Mouse (Mus musculus) cerebellum, adult 2 months (tissue): Measurements from ENCODE around the gene Marcks. TPM values are rescaled to one million over a fixed set of nuclear protein-coding genes. Genes with fewer than 3 reads are reported as not detected.

Experiments
- DNase-seq, 2 experiments: peaks; one replicate each; pipeline ENCODE4 v3.0.0; 2021
- H3K27ac ChIP-seq: fragments of 200-500 bp; 2 replicates; pipeline ENCODE4 v1.5.1; 2012; ENCODE audit warnings: low read length, control low read depth, inconsistent platforms; ENCODE audit not compliant: insufficient read depth
- H3K27me3 ChIP-seq: fragments of 200-500 bp; 2 replicates; pipeline ENCODE4 v1.6.1; 2012; ENCODE audit warnings: inconsistent platforms, mild to moderate bottlenecking, low read length, moderate library complexity; ENCODE audit not compliant: control insufficient read depth, insufficient read depth
- H3K4me1 ChIP-seq: fragments of 200-500 bp; 2 replicates; pipeline ENCODE4 v1.6.1; 2011; ENCODE audit warnings: low read length; ENCODE audit not compliant: control insufficient read depth, insufficient read depth
- H3K4me3 ChIP-seq: fragments of 200-500 bp; replicated peaks from 2 replicates; pipeline ENCODE3; 2011; ENCODE audit warnings: mild to moderate bottlenecking, low read depth, low read length, control low read depth; ENCODE audit not compliant: insufficient read depth
- CTCF ChIP-seq: fragments of 200-500 bp; IDR thresholded peaks from 2 replicates; pipeline ENCODE4 v1.5.1; 2011; ENCODE audit warnings: low read depth, mild to moderate bottlenecking, control low read depth, low read length, moderate library complexity, borderline replicate concordance; ENCODE audit not compliant: insufficient read depth
- POLR2A ChIP-seq: fragments of 200-500 bp; IDR thresholded peaks from 2 replicates; pipeline ENCODE4 v1.6.1; 2011; ENCODE audit warnings: low read length, control low read depth, borderline replicate concordance; ENCODE audit not compliant: insufficient read depth
- WGBS: fragments of 180-500 bp; shearing (Covaris S2); methylation state at CpG from one replicate; pipeline ENCODE4 v1.1.7; 2018; 5-methylcytosine and 5-hydroxymethylcytosine counted together
- polyA plus RNA-seq: library from polyadenylated mRNA; depleted of rRNA; stranded (reverse); fragments of >200 nt; gene quantifications from 2 replicates; pipeline ENCODE4 v1.2.3, GENCODE M21; 2012

Gene Marcks
- polyA plus RNA-seq, 1 experiment, result 51.9 TPM

- no peaks in the 10 kb centered on the region; the same call in 1 of the 2 replicates for H3K4me1 ChIP-seq
- H3K27me3 ChIP-seq, result no peaks in the 10 kb centered on the region
- no peak overlapping the region for H3K27ac ChIP-seq
- no peak overlapping the region for H3K4me3 ChIP-seq
- no peak for TF ChIP-seq POLR2A
- no peak for TF ChIP-seq CTCF
- DNase-seq, result no peak
- 60% methylated on average over 4 of the region's 4 CpGs for WGBS
Observed at GRCm38 (mm10) chr10:37133876-37134708, 4.6 kb downstream of the Marcks start.

DNA sequence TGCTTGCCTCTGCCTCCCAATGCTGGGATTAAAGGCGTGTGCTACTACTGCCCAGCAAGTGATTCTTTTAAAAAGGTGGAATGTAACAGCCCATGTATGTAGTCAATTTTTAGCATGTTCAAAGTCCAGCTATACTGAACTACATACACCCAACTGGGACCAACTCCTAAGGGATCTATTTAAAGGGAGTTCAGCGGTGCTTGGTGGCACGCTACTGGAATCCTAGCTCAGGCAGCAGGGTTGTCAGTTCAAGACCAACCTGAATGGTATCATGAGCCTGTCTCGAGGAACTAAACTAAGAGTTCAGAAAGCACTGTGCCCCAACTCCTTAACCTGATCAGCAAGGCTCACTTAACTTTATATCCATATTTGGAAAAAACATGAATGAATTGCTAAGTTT is 6.0 kb downstream of the Marcks start:
- no peaks in the 10 kb centered on the region for H3K27me3 ChIP-seq
- H3K4me3 ChIP-seq, result no peak overlapping the region
- no peak overlapping the region for H3K27ac ChIP-seq
- 95% methylated on average over 4 of the region's 4 CpGs for WGBS
- no peaks in the 10 kb centered on the region; the same call in 1 of the 2 replicates for H3K4me1 ChIP-seq
- DNase-seq, result no peak
- no peak for TF ChIP-seq CTCF
- no peak for TF ChIP-seq POLR2A

- no peak overlapping the region for H3K27ac ChIP-seq
- no peaks in the 10 kb centered on the region for H3K27me3 ChIP-seq
- H3K4me1 ChIP-seq, result no peaks in the 10 kb centered on the region; the same call in 1 of the 2 replicates
- DNase-seq, result no peak
- 94% methylated on average over 3 of the region's 3 CpGs for WGBS
- H3K4me3 ChIP-seq, result no peak overlapping the region
- TF ChIP-seq CTCF (no peak), POLR2A (no peak)
Observed at GRCm38 (mm10) chr10:37129652-37130051, 9.1 kb downstream of the Marcks start.

GRCm38 (mm10) chr10:37115329-37115728 is 23.4 kb downstream of the Marcks start:
- Histone ChIP-seq H3K27me3 (no peaks in the 10 kb centered on the region), H3K4me3 (no peak overlapping the region), H3K4me1 (no peaks in the 10 kb centered on the region), H3K27ac (no peak overlapping the region)
- 65% methylated on average over 2 of the region's 2 CpGs for WGBS
- no peak for DNase-seq
- no peak for TF ChIP-seq POLR2A
- no peak for TF ChIP-seq CTCF

DNA sequence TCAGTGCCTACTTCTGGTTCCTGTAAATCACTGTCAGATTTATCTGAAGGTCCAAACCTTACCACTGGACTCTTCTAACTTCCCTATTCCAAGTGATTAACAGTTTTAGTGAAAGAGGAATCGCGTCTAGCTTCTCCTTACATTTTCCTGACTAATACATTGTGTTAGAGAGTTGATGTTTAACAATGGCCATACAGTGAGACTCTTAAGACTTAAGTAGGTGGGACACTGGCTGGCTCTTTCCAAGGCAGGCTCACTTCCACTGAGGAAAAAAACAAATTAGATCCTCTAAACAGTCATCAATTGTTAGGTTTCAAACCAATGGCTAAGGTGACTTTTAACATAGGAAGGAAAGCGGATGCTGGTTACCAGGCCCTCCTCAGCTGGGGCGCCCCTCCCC is 25.9 kb downstream of the Marcks start:
- no peak for TF ChIP-seq POLR2A
- Histone ChIP-seq H3K27me3 (no peaks in the 10 kb centered on the region), H3K27ac (no peak overlapping the region), H3K4me3 (no peak overlapping the region), H3K4me1 (no peaks in the 10 kb centered on the region)
- 94% methylated on average over 4 of the region's 4 CpGs for WGBS
- no peak for DNase-seq

GRCm38 (mm10) chr10:37112362-37112761 is 26.4 kb downstream of the Marcks start:
- Histone ChIP-seq H3K4me3 (no peak overlapping the region), H3K27me3 (no peaks in the 10 kb centered on the region), H3K4me1 (no peaks in the 10 kb centered on the region), H3K27ac (no peak overlapping the region)
- DNase-seq, result no peak
- 93% methylated on average over 3 of the region's 3 CpGs for WGBS
- TF ChIP-seq CTCF (no peak), POLR2A (no peak)

DNA sequence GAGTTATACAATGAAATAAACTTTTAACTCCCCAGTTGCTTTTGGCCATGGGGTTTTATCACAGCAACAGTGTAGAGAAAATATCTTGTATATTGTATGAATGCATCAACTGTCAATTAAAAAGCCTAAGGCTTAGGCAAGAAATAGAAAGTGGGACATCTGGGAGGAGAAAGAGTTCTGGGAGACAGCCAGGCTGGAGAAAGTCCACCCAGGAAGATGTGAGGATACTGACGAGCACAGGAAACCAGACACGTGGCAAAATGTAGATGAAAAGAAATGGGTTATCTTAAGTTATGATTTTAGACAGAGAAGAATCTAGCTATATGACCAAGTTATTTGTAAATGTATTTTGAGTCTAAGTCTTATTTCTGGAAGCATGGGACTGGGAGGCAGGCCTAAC is 27.3 kb downstream of the Marcks start:
- H3K27ac ChIP-seq, result no peak overlapping the region
- H3K27me3 ChIP-seq, result no peaks in the 10 kb centered on the region
- TF ChIP-seq CTCF (no peak), POLR2A (no peak)
- WGBS, result 31% methylated on average over 2 of the region's 2 CpGs
- no peak for DNase-seq
- H3K4me3 ChIP-seq, result no peak overlapping the region
- H3K4me1 ChIP-seq, result no peaks in the 10 kb centered on the region

DNA sequence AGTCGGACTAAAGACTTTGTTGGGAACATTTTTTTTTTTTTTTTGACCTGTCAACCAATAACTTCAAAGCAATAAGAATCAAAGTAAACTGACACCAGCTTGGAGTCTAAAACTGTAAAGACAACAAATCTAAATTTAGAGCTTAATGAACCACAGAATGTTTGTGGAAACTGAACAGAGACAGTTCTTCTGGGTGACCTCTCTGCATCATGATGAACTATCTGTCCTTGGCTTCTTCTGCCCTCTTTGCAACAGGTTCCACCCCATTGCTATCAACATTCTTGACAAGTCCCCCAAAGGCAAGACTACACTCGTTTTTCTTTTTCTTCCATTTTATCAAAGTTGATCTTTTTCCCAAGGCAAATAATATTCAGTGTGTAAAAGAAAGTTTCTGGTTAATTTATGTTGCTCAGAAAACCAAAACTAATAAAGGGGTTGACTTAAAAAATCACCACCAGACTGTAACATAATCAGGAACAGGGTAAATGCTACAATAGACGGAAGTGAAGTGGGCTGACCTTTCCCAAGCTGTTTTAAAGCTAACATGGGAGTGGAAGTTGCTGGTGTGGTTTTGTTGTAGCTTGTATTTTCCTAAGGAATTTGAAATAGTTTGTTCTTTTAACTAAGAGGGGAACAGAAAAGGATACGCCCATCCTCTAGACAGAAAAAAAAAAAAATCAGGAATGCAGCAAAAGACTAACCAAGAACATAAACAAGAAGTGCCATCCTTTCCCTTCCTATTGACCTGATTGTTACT is 31.7 kb downstream of the Marcks start:
- Histone ChIP-seq H3K4me3 (no peak overlapping the region), H3K4me1 (no peaks in the 10 kb centered on the region), H3K27me3 (no peaks in the 10 kb centered on the region), H3K27ac (no peak overlapping the region)
- 87% methylated on average over 4 of the region's 4 CpGs for WGBS
- TF ChIP-seq CTCF, result no peak
- TF ChIP-seq POLR2A, result no peak
- DNase-seq, result no peak
